Mouse (Mus musculus): Measurements from ENCODE around the gene Lypla2. TPM values are rescaled to one million over a fixed set of nuclear protein-coding genes. Genes with fewer than 3 reads are reported as not detected.
"Not testable (repeated sequence)": the region's sequence is repeated elsewhere in the genome, so short reads cannot be mapped to it uniquely, and the experiment has no call there.

The Lypla2 gene
- total RNA-seq, 2 experiments from 2014 or later: 22.8 to 27.2 TPM

GRCm38 (mm10) chr4:135951505-135951904 is 20.9 kb downstream of the Lypla2 start:
- intact Hi-C loops (cut with DNase I): no loop called here
- DNase-seq: no peak

GRCm38 (mm10) chr4:135950365-135950764 is 22.1 kb downstream of the Lypla2 start:
- intact Hi-C loops (cut with DNase I): no loop called here
- no peak for DNase-seq

GRCm38 (mm10) chr4:135949911-135950310 is 22.5 kb downstream of the Lypla2 start:
- intact Hi-C loops (cut with DNase I): no loop called here
- no peak for DNase-seq

- DNase-seq: no peak
- intact Hi-C loops (cut with DNase I): no loop called here
Observed at GRCm38 (mm10) chr4:135949475-135949874, 23.0 kb downstream of the Lypla2 start.

- no peak for DNase-seq
- intact Hi-C loops (cut with DNase I): no loop called here
Observed at GRCm38 (mm10) chr4:135948142-135948541, 24.3 kb downstream of the Lypla2 start.

GRCm38 (mm10) chr4:135946659-135947301 is 25.6 kb downstream of the Lypla2 start:
- DNase-seq: no peak
- intact Hi-C loops (cut with DNase I): no loop called here

- DNase-seq: peak; percentile 94 to 95
- intact Hi-C loops (cut with DNase I): no loop called here
Observed at GRCm38 (mm10) chr4:135946278-135946658, 26.2 kb downstream of the Lypla2 start, which contains the start of gene Hmgcl. TSS of gene Hmgcl (plus strand) at chr4:135946448.

GRCm38 (mm10) chr4:135945706-135946105 is 26.7 kb downstream of the Lypla2 start:
- no peak for DNase-seq
- intact Hi-C loops (cut with DNase I): no loop called here

GRCm38 (mm10) chr4:135943389-135943788 is 29.0 kb downstream of the Lypla2 start:
- intact Hi-C loops (cut with DNase I): no loop called here
- no peak for DNase-seq

GRCm38 (mm10) chr4:135942193-135942592 is 30.2 kb downstream of the Lypla2 start:
- intact Hi-C loops (cut with DNase I): no loop called here

GRCm38 (mm10) chr4:135941026-135941425 is 31.4 kb downstream of the Lypla2 start:
- intact Hi-C loops (cut with DNase I); DNase-seq: not testable (repeated sequence)

More at GRCm38 (mm10) chr4:135942193-135942592, 30.2 kb downstream of the Lypla2 start:
- no peak for DNase-seq

- intact Hi-C loops (cut with DNase I): no loop called here
- DNase-seq: no peak
Observed at GRCm38 (mm10) chr4:135938858-135939257, 33.6 kb downstream of the Lypla2 start.

- DNase-seq: peak in 1 of 2 experiments; percentile 41
- intact Hi-C loops (cut with DNase I): no loop called here
Observed at GRCm38 (mm10) chr4:135935502-135935901, 36.9 kb downstream of the Lypla2 start.

- DNase-seq: no peak
- intact Hi-C loops (cut with DNase I): loop anchor here (5.0 kb wide), 2 partner anchors 48 to 133 kb away; no protein-coding TSS in a partner anchor
Observed at GRCm38 (mm10) chr4:135934708-135935500, 37.5 kb downstream of the Lypla2 start.

- intact Hi-C loops (cut with DNase I): loop anchor here (5.0 kb wide), 2 partner anchors 45 to 130 kb away; no protein-coding TSS in a partner anchor
- no peak for DNase-seq
Observed at GRCm38 (mm10) chr4:135931832-135932231, 40.6 kb downstream of the Lypla2 start.

- intact Hi-C loops (cut with DNase I): loop anchor here (5.0 kb wide), 2 partner anchors 43 to 128 kb away; no protein-coding TSS in a partner anchor
Observed at GRCm38 (mm10) chr4:135930239-135930638, 42.2 kb downstream of the Lypla2 start.

GRCm38 (mm10) chr4:135929828-135930227 is 42.6 kb downstream of the Lypla2 start:
- intact Hi-C loops (cut with DNase I): loop anchor here (5.0 kb wide), 2 partner anchors 43 to 128 kb away; no protein-coding TSS in a partner anchor
- DNase-seq: no peak

More at GRCm38 (mm10) chr4:135930239-135930638, 42.2 kb downstream of the Lypla2 start:
- no peak for DNase-seq

GRCm38 (mm10) chr4:135929405-135929804 is 43.0 kb downstream of the Lypla2 start:
- intact Hi-C loops (cut with DNase I): no loop called here
- DNase-seq: no peak

- intact Hi-C loops (cut with DNase I): no loop called here
- DNase-seq: no peak
Observed at GRCm38 (mm10) chr4:135928376-135928775, 44.0 kb downstream of the Lypla2 start.

- DNase-seq: no peak
- intact Hi-C loops (cut with DNase I): no loop called here
Observed at GRCm38 (mm10) chr4:135926861-135927260, 45.6 kb downstream of the Lypla2 start.

GRCm38 (mm10) chr4:135926195-135926808 is 46.1 kb downstream of the Lypla2 start:
- intact Hi-C loops (cut with DNase I): no loop called here

More at GRCm38 (mm10) chr4:135926195-135926808, 46.1 kb downstream of the Lypla2 start:
- no peak for DNase-seq

Data from gastrocnemius, postnatal 36 days (tissue).